Mouse (Mus musculus) erythroblast, embryonic 14.5 days (primary cell): ENCODE measurements around the gene Zfhx3.

Experiments
- GATA1 ChIP-seq: IDR thresholded peaks from 2 replicates; pipeline ENCODE4 v1.6.1; 2012; ENCODE audit warnings: low read length, inconsistent platforms, mixed read lengths
- TAL1 ChIP-seq: IDR thresholded peaks from 3 replicates; pipeline ENCODE4 v1.6.1; 2012; ENCODE audit warnings: low read length, inconsistent platforms, mixed read lengths

- TF ChIP-seq GATA1 (no peak), TAL1 (no peak)
Observed at GRCm38 (mm10) chr8:108781192-108781591, 838.7 kb downstream of the Zfhx3 start.
